Mouse (Mus musculus): ENCODE measurements at regions not wholly inside any gene's neighbourhood (a gene's known extent, or its start where the extent isn't known, plus 50 kb on each side); places are given as distances from the start of the nearest gene placed in this dataset.

DNA sequence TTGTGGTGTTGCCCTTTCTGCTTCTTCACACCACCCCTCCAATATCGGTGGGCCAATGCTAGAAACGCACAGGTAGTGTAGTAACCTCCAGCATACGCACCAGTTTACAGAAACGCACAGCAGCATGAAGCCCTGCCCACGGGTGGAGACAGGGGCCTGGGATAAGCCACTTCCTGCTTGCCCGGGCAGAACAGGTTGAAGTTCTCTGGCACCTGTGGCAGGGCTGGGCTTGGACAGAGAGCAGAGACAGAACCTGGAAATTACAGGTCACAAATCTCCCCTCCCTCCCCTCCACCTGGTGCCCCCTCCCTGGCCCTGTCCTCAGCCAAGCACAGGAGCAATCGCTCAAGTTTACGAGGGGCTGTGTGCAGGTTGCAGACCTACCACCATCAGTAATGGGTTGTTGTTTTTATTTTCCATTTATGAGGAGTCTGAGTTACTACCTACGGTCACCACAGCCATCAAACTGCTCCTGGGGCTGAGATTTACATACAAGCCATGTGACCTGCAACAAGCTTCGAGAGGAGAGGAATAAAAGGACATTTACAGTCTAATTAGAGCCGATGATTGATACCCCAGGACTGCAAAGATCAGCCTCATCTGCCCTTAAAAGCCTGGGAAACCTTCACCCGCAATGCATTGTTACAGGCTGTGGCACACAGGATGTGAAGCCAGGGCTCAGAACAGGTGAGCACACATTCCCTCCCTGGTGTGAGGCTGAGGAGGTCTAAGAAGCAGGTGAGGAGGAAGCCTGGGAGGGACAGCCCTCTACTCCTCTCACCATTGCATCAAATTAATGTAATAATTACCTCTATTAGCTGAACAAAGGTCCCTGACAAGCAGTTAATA, 93.2 kb downstream of the Gm826 start:
- Histone ChIP-seq H3K36me3 (ENCODE audit: control insufficient read depth in 1 of 2, insufficient read depth in 2 of 2, low read length in 2 of 2) (no peaks in the 10 kb centered on the region), H3K27me3 (ENCODE audit: control insufficient read depth in 1 of 2, insufficient read depth in 2 of 2, low read length in 2 of 2) (no peaks in the 10 kb centered on the region), H3K4me1 (ENCODE audit: control insufficient read depth in 1 of 2, insufficient read depth in 2 of 2, low read length in 2 of 2) (no peaks in the 10 kb centered on the region), H3K9me3 (replicated peaks; ENCODE audit: insufficient read depth, low read length) (no peaks in the 10 kb centered on the region), H3K79me2 (ENCODE audit: control insufficient read depth, insufficient read depth, low read length, poor library complexity) (no peaks in the 10 kb centered on the region), H3K4me3 (ENCODE audit: control insufficient read depth in 1 of 2, insufficient read depth in 1 of 2, low read depth in 2 of 2, low read length in 2 of 2) (no peak overlapping the region), H3K27ac (ENCODE audit: control insufficient read depth, low read depth, low read length) (no peak overlapping the region), H3K9ac (ENCODE audit: control insufficient read depth, low read depth, low read length, poor library complexity, severe bottlenecking) (no peak overlapping the region)
- DNase-seq (ENCODE audit: low read depth, low spot score) = no peak
- TF ChIP-seq KAT2A (conservative IDR thresholded peaks at IDR 0.05; ENCODE audit: low read depth, low read length) = no peak
- no peak for TF ChIP-seq RCOR1 (IDR thresholded peaks at IDR 0.05; ENCODE audit: low read depth, low read length)
- TF ChIP-seq TBP (IDR thresholded peaks at IDR 0.05; ENCODE audit: low read depth, low read length) = no peak
- no peak for TF ChIP-seq MEF2A (IDR thresholded peaks at IDR 0.05; ENCODE audit: extremely low read depth, insufficient replicate concordance, low read depth, low read length, poor library complexity, severe bottlenecking)
- no peak for TF ChIP-seq MAFK (IDR thresholded peaks at IDR 0.05; ENCODE audit: borderline replicate concordance, low read depth, low read length)

DNA sequence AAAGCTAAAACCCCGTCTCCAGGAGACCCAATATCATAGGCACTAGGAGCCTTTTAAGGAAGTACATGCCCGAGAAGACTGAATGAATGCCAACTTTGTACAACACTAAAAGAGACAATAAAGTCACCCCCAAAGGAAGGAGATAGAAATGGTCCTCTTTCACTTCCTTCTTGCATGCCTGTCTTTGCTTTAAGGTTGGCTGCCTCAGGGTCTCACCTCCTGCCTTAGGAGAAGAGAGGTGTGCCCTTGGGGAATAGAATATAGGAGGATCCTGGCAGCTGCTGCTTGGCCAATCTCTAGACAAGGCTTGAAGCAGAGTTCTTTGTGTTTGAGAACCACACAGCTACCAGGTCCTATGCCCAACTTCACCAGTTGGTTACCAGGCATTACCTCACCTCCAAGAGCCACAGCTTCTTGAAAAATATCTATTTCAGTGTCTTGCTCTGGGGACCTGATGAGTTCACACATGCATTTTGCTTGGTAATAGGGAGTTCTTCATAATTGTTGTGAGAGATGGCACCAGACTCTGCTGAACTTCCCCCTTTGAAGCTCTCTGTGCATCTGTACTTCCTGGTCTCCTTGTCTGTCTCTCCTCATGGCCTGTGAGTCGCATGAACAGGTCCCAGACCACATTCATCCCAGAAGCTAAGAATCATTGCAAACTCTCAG, 96.4 kb downstream of the Gm826 start:
- Histone ChIP-seq H3K9me3 (replicated peaks; ENCODE audit: insufficient read depth, low read length) (no peaks in the 10 kb centered on the region), H3K4me3 (ENCODE audit: control insufficient read depth in 1 of 2, insufficient read depth in 1 of 2, low read depth in 2 of 2, low read length in 2 of 2) (no peak overlapping the region), H3K4me1 (ENCODE audit: control insufficient read depth in 1 of 2, insufficient read depth in 2 of 2, low read length in 2 of 2) (no peaks in the 10 kb centered on the region), H3K9ac (ENCODE audit: control insufficient read depth, low read depth, low read length, poor library complexity, severe bottlenecking) (no peak overlapping the region), H3K36me3 (ENCODE audit: control insufficient read depth in 1 of 2, insufficient read depth in 2 of 2, low read length in 2 of 2) (no peaks in the 10 kb centered on the region), H3K27ac (ENCODE audit: control insufficient read depth, low read depth, low read length) (no peak overlapping the region), H3K79me2 (ENCODE audit: control insufficient read depth, insufficient read depth, low read length, poor library complexity) (no peaks in the 10 kb centered on the region), H3K27me3 (ENCODE audit: control insufficient read depth in 1 of 2, insufficient read depth in 2 of 2, low read length in 2 of 2) (no peaks in the 10 kb centered on the region)
- TF ChIP-seq ZC3H11A (IDR thresholded peaks at IDR 0.05; ENCODE audit: low read depth, low read length) = no peak
- no peak for TF ChIP-seq POLR2A (IDR thresholded peaks at IDR 0.05; ENCODE audit: control insufficient read depth in 1 of 2, insufficient read depth in 1 of 2, low read depth in 1 of 2, low read length in 2 of 2, poor library complexity in 1 of 2)
- no peak for DNase-seq (ENCODE audit: low read depth, low spot score)

DNA sequence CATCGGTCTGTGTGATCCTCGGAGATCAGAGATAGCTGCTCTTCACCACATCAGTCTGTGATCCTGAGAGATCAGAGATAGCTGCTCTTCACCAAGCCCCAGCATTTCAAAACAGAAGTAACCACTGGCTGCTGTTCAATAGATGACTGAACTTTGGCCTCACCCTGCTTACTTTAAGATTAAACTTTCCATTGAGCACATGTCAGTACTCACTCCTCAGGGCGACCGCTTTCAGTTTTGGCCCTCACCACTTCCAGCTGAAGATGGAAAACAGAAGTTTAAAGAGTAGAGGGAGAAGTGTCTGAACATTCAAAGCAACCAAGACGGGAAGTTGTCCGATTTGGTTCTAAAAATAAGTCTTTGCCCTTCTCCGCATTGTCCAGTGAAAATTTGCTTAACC, 97.2 kb downstream of the Gm826 start:
- Histone ChIP-seq H3K4me3 (ENCODE audit: control insufficient read depth in 1 of 2, insufficient read depth in 1 of 2, low read depth in 2 of 2, low read length in 2 of 2) (no peak overlapping the region), H3K9ac (ENCODE audit: control insufficient read depth, low read depth, low read length, poor library complexity, severe bottlenecking) (no peak overlapping the region), H3K9me3 (replicated peaks; ENCODE audit: insufficient read depth, low read length) (no peaks in the 10 kb centered on the region), H3K4me1 (ENCODE audit: control insufficient read depth in 1 of 2, insufficient read depth in 2 of 2, low read length in 2 of 2) (no peaks in the 10 kb centered on the region), H3K79me2 (ENCODE audit: control insufficient read depth, insufficient read depth, low read length, poor library complexity) (no peaks in the 10 kb centered on the region), H3K27me3 (ENCODE audit: control insufficient read depth in 1 of 2, insufficient read depth in 2 of 2, low read length in 2 of 2) (no peaks in the 10 kb centered on the region), H3K27ac (ENCODE audit: control insufficient read depth, low read depth, low read length) (no peak overlapping the region), H3K36me3 (ENCODE audit: control insufficient read depth in 1 of 2, insufficient read depth in 2 of 2, low read length in 2 of 2) (no peaks in the 10 kb centered on the region)
- TF ChIP-seq MYC (IDR thresholded peaks at IDR 0.05; ENCODE audit: low read depth, low read length) (no peak), GABPA (IDR thresholded peaks at IDR 0.05; ENCODE audit: low read depth, low read length) (no peak), MYB (IDR thresholded peaks at IDR 0.05; ENCODE audit: low read depth, low read length) (no peak), GATA1 (IDR thresholded peaks at IDR 0.05; ENCODE audit: low read depth, low read length) (no peak), EP300 (IDR thresholded peaks at IDR 0.05; ENCODE audit: low read depth in 1 of 2, low read length in 2 of 2) (no peak), MAX (IDR thresholded peaks at IDR 0.05; ENCODE audit: low read length) (no peak)
- DNase-seq (ENCODE audit: low read depth, low spot score) = no peak

Data from MEL (cell line).